Mouse (Mus musculus) embryo, embryonic 9.5 days (tissue): ENCODE measurements around the gene Cluh.

Source experiments
- DNase-seq: peaks from one replicate; pipeline ENCODE4 v3.0.0-alpha.2; 2017; ENCODE audit errors: extremely low spot score

Gene Cluh

DNA sequence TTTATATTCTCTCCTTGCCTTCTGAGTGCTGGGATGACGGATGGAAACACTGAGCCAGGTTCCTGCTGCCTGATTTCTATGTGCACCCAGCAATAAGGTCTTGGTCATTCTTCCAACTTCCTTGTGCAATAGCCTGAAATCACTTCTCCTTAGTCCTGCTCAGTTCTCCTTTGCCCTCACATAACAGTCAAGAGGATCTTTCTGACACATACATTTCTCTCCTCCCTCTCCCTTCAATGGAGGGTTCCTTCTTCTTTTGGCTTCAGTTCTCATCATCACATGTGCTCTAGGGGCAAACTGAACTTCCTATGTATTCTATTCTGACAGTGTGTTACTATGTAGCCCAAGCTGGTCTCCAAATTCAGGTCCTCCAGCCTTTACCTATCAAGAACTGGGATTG is 1.3 kb upstream of the Cluh start:
- no peak for DNase-seq

DNA sequence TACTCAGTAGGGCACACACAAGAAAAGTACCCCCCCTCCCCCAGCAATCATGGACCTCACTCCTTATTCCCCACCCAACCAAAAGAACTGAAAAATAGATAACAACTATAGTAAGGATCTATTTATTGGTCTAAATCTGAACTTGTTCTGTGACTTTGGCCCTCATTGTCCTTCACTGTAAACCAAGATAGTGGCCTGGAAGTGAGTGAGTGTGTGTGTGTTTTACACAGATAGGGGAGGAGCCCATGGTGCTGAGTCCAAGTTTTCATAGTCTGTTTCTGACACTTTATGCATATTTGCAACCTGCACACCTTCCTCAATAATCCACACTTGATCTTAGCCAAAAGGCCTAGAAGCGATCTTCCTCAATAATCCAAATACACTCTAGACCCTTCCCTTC is 619 bp upstream of the Cluh start:
- no peak for DNase-seq

DNA sequence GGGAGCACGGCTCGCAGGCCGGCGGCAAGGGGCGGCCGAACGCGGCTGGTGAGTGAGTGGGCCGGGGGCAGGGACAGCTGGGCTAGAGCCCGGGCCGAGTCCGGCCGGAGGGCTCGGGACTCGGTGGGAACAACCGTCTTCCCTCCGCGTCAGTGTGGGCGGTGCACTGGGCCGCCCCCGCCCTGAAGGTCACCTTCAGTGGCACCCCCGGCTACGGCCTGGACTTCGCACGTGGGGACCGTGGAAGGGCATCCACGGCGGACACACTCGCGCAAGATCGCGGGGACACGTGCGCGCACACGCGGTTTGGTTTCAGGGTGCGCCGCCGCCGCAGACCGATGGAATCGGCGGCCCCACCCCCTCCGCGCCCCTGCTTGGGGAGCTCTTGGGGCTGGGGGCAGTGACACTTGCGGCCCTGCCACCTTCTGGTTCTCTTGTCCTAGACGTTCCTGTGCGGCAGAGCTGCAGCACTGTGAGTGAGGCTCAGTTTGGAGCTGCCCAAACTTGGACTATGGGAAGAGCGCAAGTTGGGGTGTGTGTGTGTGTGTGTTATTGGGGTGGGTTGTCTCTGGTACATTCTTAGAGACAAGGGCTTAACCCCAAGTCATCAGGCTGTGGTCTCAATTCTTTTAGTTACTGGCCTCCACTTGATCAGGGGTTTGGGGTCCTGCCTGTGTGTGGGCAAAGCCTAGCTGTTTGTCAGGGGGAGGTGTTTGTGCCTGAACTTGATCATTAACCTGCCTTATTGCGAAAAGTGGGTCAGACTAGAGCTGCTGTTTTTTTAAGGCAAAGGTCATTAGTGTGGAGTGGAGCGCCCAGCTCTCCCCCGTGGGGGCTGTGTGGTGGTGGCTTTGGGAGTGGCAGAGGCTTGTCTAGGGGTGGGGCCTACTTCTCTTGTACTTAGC is 604 bp downstream of the Cluh start:
- DNase-seq: no peak

DNA sequence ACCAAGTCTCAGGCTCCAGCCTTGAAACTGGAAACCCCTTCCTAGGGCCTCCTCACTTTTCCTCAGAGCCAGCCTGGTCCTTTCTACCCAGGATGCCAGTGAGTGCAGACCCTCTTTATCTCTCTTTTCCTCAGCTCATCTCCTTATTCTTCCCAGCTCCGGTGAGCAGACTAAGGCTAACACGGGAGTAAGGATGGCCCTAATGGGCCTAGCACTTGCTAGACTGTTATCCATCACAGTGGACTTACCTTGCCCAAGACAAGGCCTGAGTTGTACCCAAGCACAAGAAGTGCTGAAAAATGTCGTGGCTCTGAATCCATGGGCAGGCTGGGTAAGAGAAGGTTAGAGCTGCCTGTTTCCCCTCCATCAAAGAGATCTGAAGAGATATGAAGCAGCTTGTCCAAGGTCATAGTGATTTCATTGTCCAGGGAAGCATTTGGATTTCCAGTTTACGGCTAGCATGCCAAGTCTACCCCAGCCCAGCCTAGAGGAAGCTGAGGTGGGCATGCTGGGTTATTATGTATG is 1.3 kb downstream of the Cluh start:
- no peak for DNase-seq

DNA sequence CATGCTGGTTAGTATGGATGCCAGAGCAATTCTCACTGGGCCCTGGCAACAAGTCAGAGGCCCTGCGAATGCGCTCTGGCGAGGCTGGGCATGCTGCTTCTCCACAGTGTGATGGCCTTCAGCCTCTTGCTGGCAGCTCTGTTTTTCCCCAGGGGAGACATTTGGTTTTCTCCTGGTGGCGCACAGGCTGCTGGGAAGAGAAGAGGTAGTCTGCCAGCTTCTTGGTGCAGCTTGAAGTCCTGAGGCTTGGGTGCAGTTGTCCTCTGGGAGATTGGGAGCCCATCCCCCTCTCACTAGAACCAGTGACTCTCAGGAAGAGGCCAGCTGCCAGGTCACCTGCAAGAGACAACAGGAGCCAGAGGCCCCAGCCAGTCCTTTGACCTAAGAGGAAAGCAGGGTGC is 3.5 kb downstream of the Cluh start:
- no peak for DNase-seq

DNA sequence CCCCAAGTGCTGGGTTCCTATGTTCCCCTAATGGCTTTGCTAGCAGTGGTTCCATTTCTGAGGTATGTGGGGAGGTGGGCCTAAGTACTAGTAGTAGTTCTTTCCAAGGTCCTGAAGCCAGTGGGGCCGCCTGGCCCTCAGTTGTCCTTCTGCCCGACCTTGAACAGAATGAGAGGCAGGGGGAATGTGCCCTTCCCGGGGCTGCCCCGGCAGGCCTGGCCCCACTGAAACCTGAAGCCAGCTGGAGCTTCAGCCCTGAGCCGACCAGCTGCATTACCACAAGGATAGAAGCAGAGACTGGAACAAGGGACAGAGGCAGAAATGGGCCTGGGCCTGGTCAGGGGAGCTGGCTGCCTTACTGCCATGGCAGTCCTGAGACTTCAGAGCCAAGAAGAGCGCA is 4.1 kb downstream of the Cluh start:
- DNase-seq: no peak

DNA sequence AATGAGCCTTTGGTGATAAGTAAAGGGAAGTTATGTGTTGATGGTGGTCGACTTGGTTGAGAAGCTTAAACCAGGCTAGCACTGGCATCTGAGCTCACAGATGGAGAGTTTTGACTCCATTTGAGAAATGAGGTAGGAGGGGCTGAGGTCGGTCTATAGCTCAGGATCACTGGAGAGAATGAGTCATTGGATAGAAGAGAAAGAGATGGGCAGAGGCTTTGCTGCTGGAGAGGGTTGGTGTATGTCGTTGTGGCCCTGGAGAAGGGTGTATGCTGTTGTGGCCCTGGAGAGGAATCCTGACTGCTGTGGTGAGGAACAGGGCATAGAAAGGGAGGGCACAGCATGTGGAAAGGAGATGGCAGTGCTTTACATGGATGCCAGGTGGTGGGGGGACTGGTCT is 6.6 kb downstream of the Cluh start:
- no peak for DNase-seq

DNA sequence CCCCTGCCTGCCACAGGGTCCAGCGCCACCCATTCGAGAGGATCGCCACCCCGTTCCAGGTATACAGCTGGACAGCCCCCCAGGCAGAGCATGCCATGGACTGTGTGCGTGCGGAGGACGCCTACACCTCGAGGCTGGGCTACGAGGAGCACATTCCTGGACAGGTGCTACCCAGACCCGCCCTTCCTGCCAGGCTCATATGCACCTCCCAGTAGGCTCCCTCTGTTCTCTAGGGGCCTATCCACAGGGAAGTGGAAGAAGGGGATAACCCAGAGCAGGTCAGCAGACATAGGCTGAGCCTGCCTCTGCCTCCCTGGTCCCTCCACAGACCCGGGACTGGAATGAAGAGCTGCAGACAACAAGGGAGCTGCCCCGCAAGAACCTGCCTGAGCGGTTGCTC is 11.0 kb downstream of the Cluh start:
- no peak for DNase-seq

DNA sequence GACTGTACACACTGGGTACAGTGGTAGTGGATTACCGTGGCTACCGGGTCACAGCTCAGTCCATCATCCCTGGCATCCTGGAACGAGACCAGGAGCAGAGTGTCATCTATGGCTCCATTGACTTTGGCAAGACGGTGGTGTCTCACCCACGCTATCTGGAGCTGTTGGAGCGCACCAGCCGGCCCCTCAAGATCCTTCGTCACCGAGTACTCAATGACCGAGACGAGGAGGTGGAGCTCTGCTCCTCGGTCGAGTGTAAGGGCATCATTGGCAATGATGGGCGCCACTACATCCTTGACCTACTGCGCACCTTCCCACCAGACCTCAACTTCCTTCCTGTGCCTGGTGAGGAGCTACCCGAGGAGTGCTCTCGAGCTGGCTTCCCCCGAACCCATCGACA is 12.3 kb downstream of the Cluh start:
- DNase-seq: no peak

DNA sequence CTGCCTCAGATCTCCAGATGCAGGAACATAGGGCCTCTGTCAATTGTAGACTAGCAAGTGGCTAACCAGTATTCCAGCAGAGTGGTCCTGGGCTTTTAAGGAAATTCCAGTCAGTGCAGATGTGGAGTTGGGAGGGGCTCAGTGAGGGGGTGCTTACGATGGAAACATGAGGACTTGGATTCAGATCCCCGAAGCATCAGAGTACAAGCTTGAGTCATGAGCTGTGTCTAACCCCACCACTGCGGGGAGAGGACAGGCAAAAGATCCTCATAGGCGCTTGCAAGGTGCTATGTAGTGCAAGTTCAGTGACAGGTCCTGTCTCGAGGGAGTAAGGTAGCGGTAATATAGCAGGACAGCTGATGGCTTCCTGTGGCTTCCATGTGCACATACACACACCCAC is 12.9 kb downstream of the Cluh start:
- DNase-seq: no peak

DNA sequence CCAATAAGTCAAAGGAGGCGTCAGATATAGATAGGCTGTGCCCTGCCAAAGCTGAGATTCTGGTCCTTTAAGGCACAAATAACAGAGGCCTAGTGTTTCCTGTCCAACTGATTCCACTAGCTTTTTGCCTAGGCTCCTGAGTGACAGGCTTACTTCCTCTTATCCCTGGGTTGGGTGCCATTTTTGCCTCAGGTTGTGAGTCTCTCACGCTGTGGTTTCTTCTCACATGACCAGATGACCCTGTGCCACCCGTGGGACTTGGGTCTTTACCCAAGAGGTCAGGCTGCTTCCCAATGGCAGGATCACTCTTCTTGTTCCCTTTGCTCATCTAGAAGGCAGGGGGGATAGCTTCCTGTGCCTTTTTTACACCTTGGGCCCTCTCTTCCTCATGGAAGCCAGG is 15.0 kb downstream of the Cluh start:
- no peak for DNase-seq

DNA sequence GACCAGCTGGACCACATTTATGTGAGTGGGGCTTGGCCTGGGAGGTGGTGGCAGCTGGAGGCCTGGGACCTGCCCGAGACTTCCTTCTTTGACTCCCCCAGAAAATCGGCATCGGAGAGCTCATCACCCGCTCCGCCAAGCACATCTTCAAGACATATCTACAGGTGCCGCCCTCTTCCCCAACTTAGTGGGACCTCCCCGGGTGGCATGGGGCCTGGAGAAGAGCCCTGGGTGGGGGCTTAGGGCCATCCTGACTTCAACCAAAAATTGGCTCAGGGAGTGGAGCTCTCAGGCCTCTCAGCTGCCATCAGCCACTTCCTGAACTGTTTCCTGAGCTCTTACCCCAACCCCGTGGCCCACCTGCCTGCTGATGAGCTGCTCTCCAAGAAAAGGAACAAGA is 15.6 kb downstream of the Cluh start:
- no peak for DNase-seq

DNA sequence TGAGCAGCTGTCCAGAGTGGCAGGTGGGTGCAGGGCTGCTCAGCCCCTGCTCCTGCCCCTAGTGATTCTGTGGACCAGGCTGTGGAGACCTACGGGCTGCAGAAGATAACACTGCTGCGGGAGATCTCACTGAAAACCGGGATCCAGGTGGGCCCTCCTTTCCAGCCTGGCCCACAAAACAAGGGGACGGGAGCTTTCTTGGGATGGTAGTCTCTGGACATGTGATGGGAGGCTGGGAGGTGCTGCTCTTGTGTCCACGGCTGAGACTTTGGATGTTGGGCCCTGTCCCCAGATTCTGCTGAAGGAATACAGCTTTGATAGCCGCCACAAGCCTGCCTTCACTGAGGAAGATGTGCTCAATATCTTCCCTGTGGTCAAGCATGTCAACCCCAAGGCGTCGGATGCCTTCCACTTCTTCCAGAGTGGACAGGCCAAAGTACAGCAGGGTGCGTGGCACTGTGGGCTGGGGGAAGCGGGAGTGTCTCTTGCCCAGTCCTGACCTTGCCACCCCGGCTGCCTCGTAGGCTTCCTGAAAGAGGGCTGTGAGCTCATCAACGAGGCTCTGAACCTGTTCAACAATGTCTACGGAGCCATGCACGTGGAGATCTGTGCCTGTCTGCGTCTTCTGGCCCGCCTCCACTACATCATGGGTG is 16.5 kb downstream of the Cluh start:
- DNase-seq: no peak

DNA sequence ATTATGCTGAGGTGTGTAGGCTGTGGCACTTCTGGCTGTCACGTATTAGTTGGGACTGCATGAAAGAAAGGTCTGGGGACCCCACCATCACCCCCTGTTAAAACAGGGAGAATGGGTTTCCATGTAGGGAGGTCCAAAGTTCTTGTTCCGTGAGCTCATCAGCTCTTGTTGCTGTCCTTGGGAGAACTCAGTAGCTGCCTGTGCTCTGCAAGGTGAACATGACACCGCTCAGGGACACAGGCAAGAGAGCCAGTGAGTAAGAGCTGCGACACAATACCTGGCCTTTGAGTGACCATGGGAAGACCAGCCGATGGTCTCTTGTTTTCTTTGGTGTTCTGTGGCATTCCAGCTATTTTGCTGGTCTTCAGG is 17.0 kb downstream of the Cluh start:
- DNase-seq: no peak

DNA sequence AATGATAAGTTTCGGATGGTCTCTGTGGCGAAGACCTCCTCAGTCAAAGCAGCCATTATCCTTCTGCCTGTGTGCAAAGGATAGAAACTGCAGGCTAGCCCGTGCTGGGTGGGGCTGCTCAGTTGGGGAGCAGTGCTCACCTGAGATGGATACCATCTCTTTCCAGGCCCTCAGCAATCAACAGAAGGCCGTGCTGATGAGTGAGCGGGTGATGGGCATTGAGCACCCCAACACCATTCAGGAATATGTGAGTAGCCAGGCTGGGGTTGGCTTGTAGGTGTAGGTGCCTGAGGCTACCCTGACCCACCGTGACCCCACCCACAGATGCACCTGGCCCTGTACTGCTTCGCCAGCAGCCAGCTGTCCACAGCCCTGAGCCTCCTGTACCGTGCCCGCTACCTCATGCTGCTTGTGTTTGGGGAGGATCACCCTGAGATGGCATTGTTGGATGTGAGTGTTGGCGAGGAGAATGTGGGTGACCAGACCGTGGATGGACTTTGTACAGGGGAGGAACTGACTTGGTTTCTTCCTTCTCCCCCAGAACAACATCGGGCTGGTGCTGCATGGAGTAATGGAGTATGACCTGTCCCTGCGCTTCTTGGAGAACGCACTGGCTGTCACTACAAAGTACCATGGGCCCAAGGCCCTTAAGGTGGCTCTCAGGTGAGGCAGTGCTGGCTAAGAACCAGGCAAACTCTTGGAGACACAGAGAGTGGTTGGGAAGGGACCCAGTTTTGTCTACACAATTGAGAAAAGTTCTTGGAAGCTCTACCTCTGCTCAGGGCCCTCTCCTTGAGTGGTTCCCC is 17.7 kb downstream of the Cluh start:
- DNase-seq: no peak

DNA sequence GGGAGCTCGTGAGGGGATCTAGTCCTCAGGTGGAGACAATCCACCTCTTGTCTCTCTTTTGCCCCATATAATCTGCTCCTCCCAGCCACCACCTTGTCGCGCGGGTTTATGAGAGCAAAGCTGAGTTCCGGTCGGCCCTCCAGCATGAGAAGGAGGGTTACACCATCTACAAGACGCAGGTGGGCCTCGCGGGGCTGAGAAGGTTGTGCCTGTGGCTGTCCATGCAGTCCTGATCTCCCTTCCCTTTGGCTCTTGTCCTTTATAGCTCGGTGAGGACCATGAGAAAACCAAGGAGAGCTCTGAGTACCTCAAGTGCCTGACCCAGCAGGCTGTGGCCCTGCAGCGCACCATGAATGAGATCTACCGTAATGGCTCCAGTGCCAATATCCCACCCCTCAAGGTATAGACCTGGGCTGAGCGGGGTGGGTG is 18.3 kb downstream of the Cluh start:
- no peak for DNase-seq

DNA sequence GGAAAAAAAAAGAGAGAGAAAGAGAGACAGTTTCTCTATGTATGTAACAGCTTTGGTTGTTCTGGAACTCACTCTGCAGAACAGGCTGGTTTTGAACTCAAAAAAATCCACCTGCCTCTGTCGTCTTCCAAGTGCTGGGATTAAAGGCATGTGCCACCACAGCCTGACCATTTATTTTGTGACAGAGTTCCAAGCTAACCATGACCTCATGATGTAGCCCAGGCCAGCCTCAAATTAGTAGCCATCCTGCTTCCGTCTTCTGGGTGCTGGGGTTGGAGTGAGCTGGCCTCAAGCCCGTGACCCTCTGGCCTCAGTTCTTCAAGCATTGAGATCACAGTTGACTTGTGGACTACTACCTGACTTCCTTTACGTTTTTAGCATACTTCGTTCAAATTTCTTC is 19.2 kb downstream of the Cluh start:
- DNase-seq: no peak

DNA sequence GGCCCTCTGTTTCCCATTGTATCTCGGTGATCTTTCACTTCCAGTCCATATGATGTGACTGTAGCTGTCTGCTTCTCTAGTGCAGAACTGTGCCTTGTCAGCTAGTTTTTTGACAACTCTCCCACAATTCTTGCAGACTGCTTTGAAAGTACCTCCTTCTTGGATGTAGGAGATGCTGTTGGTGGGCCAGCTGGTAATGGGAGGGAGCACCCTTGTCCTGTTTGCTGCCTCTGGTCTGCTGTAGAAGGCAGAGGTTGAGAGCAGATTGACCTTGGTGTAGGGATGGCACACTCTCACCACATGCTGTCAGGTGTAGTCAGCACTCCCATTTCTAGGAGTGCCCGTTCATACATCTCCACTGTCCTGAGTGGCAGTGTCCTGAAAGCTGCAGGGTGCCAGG is 19.7 kb downstream of the Cluh start:
- DNase-seq: no peak

DNA sequence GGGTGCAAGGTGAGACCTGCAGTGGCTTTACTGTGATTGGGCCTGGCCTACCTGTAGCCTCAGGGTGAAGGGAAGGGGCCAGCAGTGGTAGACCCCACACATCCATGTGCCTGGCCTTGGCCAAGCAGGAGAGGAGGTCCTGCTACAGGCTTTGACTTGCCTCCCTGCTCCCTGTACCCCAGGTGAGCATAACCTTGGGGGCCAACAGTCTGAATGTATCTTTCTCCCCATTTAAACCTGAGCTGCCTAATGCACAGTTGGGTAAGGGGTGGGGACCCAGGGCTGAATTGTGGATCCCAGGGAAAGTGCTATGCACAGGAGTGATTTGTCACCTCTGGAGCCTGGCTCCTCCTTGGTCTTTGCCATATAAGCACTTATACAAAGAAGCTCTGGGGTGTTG is 20.9 kb downstream of the Cluh start:
- no peak for DNase-seq

DNA sequence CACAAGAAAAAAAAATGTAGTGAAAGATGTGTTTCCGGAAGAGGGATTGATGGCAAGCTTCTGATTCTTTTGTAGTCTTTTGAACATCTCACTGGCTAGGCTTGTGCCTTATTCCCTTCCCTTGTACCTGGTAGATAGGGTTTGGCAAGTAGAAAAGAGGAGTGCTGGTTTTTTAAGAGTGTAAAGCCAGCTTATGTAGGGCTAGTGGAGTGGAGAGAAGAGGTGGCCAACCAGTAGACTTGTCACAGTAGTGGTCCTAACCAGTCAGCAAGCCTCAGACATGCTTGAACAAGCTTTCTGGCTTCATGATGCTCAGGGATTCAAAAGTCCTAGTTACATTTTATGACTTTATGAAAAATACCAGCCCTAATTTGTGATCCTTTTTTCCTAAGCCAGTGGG is 21.7 kb downstream of the Cluh start:
- DNase-seq: no peak

DNA sequence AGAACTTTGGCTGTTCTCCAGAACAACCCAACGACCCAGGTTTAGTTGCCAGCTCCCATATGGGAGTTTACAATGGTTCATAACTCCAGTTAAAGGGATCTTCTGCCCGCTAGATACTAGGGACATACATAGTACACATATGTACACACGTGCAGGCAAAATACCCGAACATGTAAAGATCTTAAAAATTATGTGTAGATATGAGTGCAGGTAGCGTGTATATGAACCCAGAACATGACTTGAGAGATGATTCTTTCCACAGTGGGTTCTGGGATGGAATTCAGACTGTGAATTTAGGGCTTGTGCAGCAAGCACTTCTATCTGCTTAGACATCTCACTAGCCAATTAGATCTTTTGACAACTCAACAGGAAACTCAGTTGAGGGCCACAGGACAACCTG is 22.5 kb downstream of the Cluh start:
- no peak for DNase-seq

DNA sequence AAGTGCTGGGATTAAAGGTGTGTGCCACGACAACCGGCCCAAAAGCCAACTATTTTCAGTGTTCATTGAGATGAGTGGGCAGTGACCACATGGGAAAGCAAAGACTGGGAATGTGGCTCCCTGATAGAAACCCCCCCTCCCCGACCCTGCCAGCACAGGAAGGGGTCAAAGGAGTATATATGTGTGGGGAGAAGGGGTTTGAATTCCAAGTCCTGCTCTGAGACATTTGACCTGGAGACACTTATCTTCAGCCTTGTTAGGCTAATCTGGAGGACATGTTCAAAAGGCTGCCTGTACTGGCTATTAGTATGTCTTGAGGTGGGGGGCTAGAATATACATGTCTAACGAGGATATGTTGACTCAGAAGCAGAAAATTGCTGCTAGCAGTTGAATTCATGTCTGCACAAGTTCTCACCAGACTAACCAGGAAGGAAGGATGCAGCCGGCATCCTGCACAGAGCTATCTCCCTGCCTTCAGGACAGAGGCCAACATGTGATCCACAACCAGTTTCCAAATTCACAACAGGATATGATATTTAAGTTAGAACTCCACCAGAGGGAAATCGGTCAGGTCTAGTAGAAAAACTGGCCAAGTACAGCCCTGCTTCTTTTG is 23.7 kb downstream of the Cluh start:
- no peak for DNase-seq
